Mouse (Mus musculus) gastrocnemius, postnatal 4 days (tissue): Measurements from ENCODE around the gene Capn8. TPM values are rescaled to one million over a fixed set of nuclear protein-coding genes. Genes with fewer than 3 reads are reported as not detected.

Experiments used
- DNase-seq, 2 experiments: peaks; one replicate each; pipeline ENCODE4 v3.0.0; 2021 to 2022; ENCODE audit warnings: low spot score in 2 of 2, mixed read lengths in 2 of 2
- total RNA-seq, 2 experiments: library from RNA; stranded (reverse); gene quantifications; 2 replicates each; pipeline ENCODE4 v1.2.3; 2021

The Capn8 gene
- total RNA-seq, 2 experiments from 2014 or later: not detected

DNA sequence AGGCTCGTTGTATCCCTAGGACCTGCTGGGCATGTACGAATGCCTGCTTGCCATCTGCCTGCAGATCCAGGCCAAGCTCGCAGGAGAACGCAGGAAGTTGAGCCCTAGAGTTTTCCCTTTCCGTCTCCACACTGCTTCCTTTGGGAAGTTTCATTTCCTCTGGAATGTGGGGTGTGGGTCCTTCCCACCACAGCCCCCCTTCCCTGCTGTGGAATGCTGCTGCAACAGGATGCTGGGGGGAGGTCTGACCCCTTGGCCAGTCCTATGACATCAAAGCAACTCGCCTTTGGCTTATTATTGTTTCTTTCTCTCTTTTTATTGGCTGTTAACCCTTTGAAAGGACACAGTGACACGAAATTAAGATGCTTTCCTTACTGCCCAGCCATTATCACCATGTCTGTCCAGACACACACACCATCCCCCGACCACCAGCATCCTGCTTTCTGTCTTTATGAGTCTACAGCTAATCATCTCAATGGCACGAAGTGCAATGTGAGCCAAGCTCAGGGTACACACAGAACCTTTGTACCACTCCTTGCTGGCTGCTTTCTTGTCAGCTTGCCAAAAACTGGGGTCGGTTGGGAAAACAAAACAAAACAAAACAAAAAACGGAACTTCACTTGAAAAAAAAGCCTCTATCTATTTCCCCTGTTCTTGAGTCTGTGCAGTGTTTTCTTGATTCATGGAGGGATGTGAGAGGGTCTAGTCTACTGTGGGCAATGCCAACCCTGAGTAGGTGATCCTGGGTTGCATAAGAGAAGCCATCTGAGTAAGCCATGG lies 105.9 kb downstream of the Capn8 start:
- no peak for DNase-seq

DNA sequence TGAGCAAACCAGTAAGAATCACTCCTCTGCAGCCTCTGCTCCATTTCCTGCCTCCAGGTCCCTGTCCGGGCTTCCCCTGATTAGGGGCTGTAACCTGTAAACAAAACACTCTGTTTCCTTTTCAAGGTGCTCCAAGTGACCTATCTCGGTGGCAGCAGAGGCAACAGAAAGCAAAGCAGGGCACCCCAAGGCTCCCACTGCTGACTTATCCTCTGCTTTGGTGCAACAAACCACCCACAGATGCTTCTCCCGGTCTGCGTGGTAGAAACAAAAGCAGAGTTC lies 106.5 kb downstream of the Capn8 start:
- no peak for DNase-seq

DNA sequence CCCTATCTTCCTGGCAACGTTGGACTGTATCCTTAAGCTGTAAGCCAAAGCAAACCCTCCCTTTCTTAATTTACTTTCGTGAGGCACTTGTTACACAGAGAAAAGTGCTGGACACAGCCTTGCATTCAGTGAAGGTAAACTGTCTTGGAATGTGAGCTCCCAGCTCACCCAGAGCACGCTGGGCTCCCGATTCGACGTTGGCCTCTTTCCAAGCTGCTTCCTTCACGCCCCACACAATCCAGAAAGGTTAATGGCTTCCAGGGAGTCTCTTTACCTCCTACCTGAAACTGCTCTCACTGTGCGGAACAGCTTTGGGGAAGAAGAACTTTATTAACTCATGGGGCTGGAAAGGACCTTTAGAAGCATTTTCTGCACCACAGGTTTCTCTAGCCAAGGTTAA lies 110.5 kb downstream of the Capn8 start:
- no peak for DNase-seq

GRCm38 (mm10) chr1:182678151-182678550 lies 113.3 kb downstream of the Capn8 start:
- no peak for DNase-seq

DNA sequence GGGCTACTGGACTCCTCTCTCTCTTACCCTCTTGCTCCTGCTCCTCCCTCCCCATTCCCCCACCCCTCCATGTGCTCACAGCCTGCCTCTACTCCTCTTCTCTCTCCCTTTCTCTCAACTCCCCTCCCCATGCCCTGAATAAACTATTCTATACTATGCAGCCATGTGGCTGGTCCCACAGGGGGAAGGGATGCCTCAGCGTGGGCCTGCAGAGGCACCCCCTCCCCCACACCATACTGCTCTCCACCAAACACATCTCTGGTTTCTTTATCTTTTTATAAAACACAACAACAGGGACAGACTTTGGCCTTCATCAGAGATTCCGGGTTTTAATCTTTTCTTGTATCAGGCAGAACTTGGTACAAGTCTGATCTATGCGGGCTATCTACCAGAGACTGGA lies 114.4 kb downstream of the Capn8 start:
- no peak for DNase-seq

DNA sequence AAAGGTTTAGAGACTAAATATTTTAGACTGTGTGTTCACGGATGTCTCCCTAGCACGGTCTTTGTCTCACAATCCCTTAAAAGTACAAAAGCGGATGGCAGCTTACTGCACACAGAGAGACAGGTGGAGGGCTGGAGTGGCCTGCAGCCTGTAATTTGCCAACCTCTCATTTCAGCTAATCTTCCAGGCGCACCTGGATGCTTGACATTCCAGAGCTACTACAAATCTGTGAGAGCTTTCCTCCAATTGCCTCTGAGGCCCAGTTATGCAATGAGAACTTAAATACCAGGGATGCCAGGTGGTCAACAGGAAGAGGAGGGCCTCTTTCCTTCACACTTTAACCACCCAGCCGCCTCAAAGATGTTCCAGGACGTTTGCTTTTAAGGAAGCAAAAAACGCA lies 114.8 kb downstream of the Capn8 start:
- DNase-seq: no peak

Other genes starting within 250 kb of the Capn8 start
- 10 to 100 TPM; 21.1 to 25.4 TPM for gene Fbxo28, start 223.4 kb upstream of the Capn8 start, total RNA-seq
- gene Trp53bp2, start 155.8 kb upstream of the Capn8 start, total RNA-seq: 10 to 100 TPM; 19.6 to 21.6 TPM
- gene Capn2, start 47.4 kb upstream of the Capn8 start, total RNA-seq: 100 to 1,000 TPM; 103 to 106 TPM
- gene Ccdc185, start 184.2 kb downstream of the Capn8 start, total RNA-seq: not detected
- 1 to 10 TPM; 2.0 to 2.6 TPM for gene Susd4, start 198.9 kb downstream of the Capn8 start, total RNA-seq